Mouse (Mus musculus): ENCODE results near the gene Ptprg.

DNA sequence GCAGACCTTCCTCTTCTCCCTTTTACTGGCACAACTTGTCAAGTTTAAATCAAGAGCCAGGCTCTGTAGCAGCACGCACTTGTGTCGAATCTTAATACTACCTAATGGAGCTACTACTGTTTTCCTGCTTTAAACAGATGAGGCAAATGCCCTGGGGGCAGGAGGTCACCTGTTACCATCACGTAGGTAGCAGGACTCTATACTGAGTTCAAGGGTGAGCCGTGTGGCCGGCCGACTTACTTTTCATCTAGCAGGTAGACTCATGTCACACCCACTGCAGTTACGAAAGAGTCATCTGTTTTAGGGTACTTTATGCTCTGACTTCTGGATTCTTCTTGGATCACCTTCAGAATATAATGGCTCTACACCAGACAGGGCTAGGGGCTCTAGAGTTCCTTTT is 66.3 kb downstream of the Ptprg start:
- TF ChIP-seq CTCF (IDR thresholded peaks at IDR 0.05; ENCODE audit: borderline replicate concordance, extremely low read depth, insufficient read depth, insufficient read length) (no peak), POLR2A (IDR thresholded peaks at IDR 0.05; ENCODE audit: borderline replicate concordance, extremely low read depth, insufficient read depth, insufficient read length, poor library complexity, severe bottlenecking) (no peak)
